Mouse (Mus musculus) gastrocnemius, adult 18-20 months (tissue): ENCODE measurements around the gene Pnpo. TPM values are rescaled to one million over a fixed set of nuclear protein-coding genes. Genes with fewer than 3 reads are reported as not detected.

Source experiments
- DNase-seq: peaks from one replicate; pipeline ENCODE4 v3.0.0; 2021; ENCODE audit warnings: low spot score
- total RNA-seq, 2 experiments: library from RNA; stranded (reverse); gene quantifications; 2 replicates each; pipeline ENCODE4 v1.2.3; 2021

Gene Pnpo
- total RNA-seq, 2 experiments from 2014 or later = 7.6 to 9.0 TPM

GRCm38 (mm10) chr11:96970341-96970740 lies 26.6 kb upstream of the Pnpo start:
- no peak for DNase-seq

DNA sequence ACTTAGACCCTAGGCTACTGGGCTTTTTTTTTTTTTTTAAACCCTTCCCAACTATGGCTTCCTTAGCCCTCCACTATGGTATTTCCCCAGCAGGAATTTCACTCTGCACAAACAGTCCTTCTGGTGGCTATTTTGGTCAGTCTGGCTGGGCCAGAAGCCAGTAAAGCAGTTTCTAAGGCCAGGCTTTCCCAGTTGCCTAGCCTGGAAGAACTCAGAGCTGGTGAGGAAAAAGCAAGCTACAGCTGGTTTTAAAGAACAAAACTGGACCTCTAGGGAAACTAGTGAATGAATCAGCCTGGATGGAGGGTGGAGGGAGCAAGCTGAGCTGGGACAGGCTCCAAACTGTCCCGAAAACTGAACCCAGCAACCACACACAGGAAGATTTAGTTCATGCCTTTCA lies 26.0 kb upstream of the Pnpo start:
- peak; percentile 88 for DNase-seq

DNA sequence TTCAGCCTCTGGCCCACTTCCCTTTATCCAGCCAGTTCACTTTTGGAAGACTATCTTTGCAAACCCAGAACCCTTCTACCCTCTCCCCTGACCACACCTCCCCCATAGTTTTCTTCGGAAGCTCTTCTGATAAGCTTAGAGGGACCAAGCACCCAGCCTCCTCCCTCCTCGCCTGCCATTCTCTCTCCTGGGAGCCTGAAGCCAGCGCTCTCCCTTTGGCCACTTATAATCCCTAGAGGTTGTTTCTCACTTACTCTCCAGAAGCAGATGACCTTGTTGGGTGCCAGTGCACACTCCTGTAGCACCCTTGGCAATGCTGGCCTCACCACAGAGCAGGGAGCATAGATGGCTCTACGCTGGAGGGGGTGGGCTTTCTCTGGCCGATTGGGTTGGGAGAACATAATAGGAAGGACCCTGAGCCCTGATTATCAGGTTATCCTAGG lies 25.5 kb upstream of the Pnpo start:
- DNase-seq = peak; percentile 53

DNA sequence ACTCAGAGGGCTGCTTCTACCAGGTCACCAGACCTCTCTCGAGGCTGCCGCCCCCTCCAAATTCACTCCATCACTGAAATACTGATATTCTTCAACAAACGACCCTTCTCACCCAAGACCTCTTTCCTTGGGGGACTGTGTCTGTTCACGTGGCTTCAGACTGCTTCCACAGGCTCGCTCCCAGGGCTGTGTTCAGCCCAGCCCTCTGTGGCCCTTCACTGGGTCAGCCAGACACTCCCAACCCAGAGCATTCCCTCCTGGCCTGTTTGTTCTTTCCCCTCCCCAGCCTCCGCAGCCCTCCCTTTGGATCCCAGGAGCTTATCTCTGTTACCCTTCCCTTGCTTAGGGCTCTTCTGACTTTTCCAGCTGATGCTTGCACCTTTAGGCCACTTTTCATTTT lies 24.7 kb upstream of the Pnpo start:
- peak; percentile 54 for DNase-seq

- DNase-seq = no peak
Measured at GRCm38 (mm10) chr11:96967544-96968269, 23.9 kb upstream of the Pnpo start.

- no peak for DNase-seq
Measured at GRCm38 (mm10) chr11:96966914-96967543, 23.2 kb upstream of the Pnpo start.

DNA sequence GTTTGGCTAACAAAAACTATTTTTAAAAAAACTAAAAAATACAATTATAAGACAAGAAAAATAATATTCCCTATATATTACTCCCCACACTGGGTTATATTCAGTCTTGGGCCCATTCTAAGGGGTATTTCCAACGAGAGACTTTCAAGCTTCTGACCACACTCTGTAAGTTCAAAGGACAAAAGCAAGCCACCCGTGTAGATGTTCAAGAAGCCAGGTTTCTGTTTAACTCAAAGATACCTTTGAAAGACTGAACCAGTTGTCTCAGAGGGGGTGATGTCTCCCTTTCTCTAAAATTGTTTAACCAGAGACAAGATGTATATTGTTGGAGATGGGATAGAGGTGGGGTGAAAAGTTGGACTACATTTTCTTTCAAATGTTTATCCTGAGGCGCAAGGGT lies 22.4 kb upstream of the Pnpo start:
- DNase-seq = no peak

GRCm38 (mm10) chr11:96963580-96963979 lies 19.8 kb upstream of the Pnpo start:
- DNase-seq = peak; percentile 94

DNA sequence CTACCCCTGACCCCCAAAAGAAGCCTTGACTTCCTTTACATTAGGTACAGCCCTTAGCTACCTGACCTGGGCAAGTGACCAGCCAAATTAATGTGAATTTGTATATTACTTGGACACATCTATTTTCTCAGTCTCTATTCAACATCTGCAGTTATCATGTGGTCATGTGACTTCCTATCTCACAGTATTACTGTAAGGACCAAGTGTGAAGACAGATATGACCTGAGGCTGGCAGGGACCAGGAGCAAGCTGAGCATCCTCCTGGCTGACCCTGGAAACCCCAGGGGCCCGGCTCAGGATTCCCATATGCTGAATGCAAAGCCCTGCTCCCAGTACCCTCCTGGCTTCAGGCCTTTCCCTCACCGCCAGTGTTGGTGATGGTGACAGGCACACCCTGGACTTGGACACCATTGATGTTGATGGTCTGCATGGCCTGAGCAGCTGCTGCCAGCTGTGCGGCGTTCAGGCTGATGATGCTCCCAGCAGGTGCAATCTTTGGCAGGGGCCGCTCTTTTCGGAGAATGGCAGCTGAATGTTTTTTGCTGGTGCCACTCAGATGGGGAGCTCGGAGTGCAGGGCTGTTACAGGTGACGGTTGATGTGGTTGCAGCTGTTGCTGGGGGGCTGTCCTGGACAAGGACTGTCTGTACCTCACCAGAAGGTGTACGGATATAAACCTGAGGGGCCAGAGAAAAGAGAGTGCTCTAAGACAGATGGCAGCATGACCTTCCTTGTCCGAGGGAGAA lies 13.4 kb upstream of the Pnpo start:
- DNase-seq = no peak

DNA sequence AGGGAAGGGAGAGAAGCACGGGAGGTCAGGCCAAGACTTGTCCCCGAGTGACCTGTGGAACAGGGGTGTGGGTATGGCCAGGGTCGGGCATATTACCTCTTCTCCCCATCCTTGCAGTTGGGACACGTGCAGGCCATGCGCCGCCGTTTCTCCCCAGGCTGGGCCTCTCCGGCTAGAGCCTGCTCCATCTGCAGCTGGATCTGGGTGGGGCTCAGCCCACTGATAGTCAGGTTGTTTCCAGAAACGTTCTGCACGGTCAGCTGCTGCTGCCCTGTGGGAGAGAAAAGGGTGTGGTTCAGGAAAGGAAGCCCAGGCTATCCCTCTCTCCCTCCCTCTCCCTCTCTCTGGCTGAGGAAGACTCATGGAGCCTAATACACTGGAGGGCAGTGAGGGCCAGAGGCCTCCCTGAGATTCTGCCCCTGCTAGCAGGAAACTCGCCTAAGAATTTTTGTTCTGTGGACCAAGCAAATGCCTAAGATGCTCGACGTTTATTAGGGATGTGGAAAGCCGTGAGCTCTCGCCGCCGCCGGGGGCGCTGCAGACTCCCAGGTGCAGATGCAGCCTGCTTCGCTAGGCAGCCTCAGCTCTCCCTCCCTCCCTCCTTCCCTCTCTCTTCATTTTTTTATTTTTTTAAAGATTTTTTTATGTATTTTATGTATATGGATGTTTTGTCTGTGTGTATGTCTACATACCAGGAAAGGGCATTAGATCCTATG lies 12.4 kb upstream of the Pnpo start:
- peak; percentile 58 for DNase-seq

DNA sequence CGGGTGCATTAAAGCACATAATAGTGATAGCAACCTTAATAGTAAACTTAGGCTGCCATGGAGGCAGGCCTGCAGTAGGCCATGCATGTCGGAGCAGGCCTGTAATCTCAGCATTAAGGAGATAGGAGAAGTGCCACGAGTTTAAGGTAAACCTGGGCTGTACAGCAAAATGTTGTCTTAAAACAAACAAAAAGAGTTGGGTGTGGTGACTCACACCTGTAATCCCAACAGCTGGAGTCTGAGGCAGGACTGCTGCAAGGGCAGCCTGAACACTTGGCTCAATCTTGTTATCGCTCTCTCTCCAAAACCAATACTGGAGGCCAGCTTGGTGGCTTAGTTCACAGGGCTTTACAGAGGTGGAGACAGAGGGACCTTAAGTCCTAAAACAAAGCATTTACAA lies 11.3 kb upstream of the Pnpo start:
- DNase-seq = no peak

DNA sequence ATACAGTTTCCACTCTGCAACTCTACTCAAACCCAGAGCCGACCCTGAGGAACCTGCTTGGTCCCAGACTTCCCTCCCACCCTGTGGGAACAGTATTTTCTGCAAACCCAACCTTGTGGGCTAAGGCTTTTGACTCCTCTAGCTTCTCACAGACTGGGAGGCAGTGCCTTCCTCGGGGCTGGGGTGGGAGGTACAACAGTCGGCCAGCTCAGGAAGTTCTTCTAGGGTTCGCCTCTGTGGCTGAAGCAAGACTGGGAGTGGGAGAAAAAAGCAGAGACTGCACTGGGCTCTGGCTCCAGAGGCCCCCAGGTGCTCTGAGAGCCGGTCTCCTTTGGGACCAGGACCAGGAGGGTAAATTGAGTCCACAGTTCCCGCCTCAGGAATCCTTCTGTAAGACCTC lies 9.1 kb upstream of the Pnpo start:
- no peak for DNase-seq

DNA sequence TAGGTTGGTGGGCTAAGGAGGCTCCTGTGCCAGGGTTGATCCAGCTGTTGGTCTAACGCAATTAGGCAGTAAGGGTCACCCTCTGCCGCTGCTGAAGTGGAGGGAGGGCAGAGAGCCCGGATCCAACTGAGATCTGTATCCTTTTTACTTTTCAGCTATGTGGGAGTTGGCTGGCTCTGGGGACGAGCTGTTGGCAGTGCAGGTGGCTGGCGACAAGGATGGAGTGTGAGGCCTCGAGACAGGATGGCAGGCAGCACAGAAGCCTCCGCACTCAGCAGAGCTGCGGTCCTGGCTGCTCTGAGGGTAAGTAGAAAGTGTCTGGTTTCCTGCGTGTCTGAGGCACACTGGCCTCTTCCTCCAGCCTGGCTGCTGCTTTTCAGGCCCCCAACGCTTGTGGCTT lies 8.6 kb upstream of the Pnpo start:
- no peak for DNase-seq

- no peak for DNase-seq
Measured at GRCm38 (mm10) chr11:96950767-96951166, 7.0 kb upstream of the Pnpo start.

DNA sequence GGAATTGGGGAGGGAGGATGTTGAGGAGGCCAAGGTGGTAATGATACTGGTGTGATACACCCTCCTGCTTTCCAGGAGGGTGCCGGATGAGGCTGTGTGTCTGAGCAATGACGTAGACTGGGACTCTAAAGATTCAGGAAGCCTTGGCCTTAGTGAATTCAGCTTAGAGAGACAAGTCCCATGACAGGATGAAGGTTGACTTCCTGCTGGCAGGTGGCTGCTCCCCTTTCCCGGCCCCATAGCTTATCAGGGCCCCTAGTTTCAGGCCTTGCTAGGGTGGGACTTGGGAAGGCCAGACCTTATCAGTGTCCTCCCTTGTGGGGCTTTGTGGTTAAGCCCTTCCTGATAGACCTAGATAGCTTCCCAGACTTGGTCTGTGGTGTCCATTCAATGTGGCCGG lies 4.1 kb upstream of the Pnpo start:
- no peak for DNase-seq

GRCm38 (mm10) chr11:96946498-96946897 lies 2.7 kb upstream of the Pnpo start:
- DNase-seq = no peak

DNA sequence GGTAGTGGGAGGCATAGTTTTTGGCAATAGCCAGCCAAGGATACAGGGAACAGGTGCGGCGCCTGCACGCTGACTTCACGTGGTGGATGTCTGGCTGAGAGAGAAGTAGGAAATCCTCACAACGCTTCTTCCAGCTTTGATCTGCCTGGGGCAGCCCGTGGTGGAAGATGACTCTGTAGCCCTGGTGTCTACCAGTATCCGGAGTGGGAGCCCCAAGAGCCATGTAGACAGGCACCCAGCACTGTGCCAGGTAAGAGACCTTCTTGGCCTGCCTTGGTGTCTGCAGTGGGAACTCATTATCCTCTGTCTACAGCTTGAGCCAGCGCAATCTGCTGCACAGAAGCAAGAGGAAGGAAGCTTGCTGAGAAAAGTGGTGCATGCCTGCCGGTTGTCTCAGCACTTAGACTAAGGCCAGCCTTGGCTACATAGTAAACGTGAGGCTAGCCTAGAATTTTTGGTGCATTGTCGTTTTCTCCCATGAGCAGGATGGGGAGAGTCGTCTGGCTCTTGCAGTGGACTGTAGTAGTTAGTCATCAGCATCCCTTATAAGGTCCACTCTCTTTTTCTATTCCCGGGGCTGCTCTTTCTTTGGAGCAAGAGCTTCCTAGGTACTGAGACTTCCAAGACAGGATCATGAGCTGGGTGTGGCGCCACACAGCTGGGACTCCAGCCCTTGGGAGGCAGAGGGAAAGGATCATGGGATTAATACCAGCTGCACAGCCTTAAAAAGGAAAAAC lies 1.2 kb upstream of the Pnpo start:
- DNase-seq = no peak

GRCm38 (mm10) chr11:96941989-96942590 lies 1.7 kb downstream of the Pnpo start:
- DNase-seq = no peak

DNA sequence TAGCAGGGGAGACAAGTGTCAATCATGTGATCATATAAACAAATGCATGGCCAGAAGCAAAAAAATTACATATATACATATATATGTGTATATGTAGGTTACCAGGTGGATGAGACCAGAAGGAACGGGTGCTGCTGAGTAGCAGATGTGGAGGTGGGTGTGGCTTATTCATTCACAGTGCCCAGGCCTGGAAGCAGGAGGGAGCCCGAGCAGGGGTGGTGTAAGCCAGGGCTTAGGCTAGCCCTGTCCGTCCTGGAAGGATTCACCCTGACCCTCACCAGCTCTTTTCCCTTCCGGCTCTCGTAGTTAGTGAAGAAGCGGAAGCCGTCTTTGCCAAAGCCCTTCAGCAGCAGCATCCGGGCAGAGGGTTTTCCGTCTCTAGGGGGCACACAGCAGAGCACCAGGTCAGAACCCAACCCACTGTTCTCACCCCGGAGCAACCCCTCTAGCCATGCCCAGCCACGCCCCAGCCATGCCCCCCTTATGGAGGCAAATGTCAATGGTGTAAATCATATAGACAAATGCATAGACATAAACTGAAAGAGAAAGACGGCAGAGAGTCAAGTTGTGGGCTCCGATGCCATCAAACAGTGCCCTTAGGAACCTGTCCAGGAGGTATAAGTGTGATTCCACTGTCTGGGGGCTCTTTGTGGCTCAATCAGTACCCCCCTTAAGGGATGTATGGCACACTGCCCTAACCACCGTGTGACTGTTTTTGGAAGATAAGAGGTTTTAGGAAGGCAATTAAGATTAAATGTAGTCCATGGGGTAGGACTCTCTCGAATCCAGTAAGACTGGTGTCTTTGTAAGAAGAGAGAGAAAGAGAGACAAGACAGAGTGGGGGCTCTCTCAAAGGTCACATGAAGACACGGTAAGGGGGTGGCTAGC lies 3.0 kb downstream of the Pnpo start:
- no peak for DNase-seq

- no peak for DNase-seq
Measured at GRCm38 (mm10) chr11:96938426-96938800, 5.4 kb downstream of the Pnpo start.
